Mouse (Mus musculus) kidney, adult 2 months (tissue): Measurements from ENCODE around the gene Psme2.

Experiments used
- CTCF ChIP-seq: fragments of 200-500 bp; conservative IDR thresholded peaks from 2 replicates; pipeline ENCODE4 v1.5.1; 2011; ENCODE audit warnings: low read depth, mild to moderate bottlenecking, control low read depth, low read length, moderate library complexity, mixed read lengths; ENCODE audit not compliant: insufficient read depth, insufficient read length
- POLR2A ChIP-seq: fragments of 200-500 bp; IDR thresholded peaks from one replicate; pipeline ENCODE4 v1.6.1; 2011; ENCODE audit warnings: low read depth, low read length, control low read depth

GRCm38 (mm10) chr14:55557587-55557986 lies 33.3 kb downstream of the Psme2 start:
- TF ChIP-seq POLR2A (no peak), CTCF (no peak)
